Mouse (Mus musculus) embryonic facial prominence, embryonic 13.5 days (tissue): Measurements from ENCODE around the gene Plcg1. TPM values are rescaled to one million over a fixed set of nuclear protein-coding genes. Genes with fewer than 3 reads are reported as not detected.

Experiments used
- ATAC-seq: fragments of 200-750 bp; cut with Nextera tagmentation; 2 replicates; pipeline ENCODE4 v1.8.0; 2017; ENCODE audit warnings: low read depth; ENCODE audit not compliant: insufficient number of reproducible peaks, insufficient read depth, low FRiP score, low TSS enrichment
- H3K27ac ChIP-seq: fragments of 300-500 bp; sonication (generic); 2 replicates; pipeline ENCODE4 v1.5.1; 2015; ENCODE audit warnings: moderate library complexity, mild to moderate bottlenecking, inconsistent platforms
- H3K27me3 ChIP-seq: fragments of 300-500 bp; sonication (generic); 2 replicates; pipeline ENCODE4 v1.6.1; 2015; ENCODE audit warnings: mild to moderate bottlenecking, inconsistent platforms
- H3K36me3 ChIP-seq: fragments of 300-500 bp; sonication (generic); 2 replicates; pipeline ENCODE4 v1.6.1; 2015; ENCODE audit warnings: mild to moderate bottlenecking, inconsistent platforms
- H3K4me1 ChIP-seq: fragments of 300-500 bp; sonication (generic); 2 replicates; pipeline ENCODE4 v1.6.1; 2015; ENCODE audit warnings: inconsistent platforms
- H3K4me2 ChIP-seq: fragments of 300-500 bp; sonication (generic); 2 replicates; pipeline ENCODE4 v1.6.1; 2015; ENCODE audit warnings: moderate library complexity, mild to moderate bottlenecking, inconsistent platforms
- H3K4me3 ChIP-seq: fragments of 300-500 bp; sonication (generic); 2 replicates; pipeline ENCODE4 v1.5.1; 2015; ENCODE audit warnings: mild to moderate bottlenecking, inconsistent platforms
- H3K9ac ChIP-seq: fragments of 300-500 bp; sonication (generic); 2 replicates; pipeline ENCODE4 v1.6.1; 2015; ENCODE audit warnings: mild to moderate bottlenecking, inconsistent platforms
- H3K9me3 ChIP-seq: fragments of 300-500 bp; sonication (generic); 2 replicates; pipeline ENCODE4 v1.6.1; 2016; ENCODE audit warnings: inconsistent platforms
- WGBS: fragments of 180-500 bp; shearing (Covaris S2); methylation state at CpG from one replicate; pipeline ENCODE4 v1.1.7; 2015; ENCODE audit warnings: mixed read lengths; 5-methylcytosine and 5-hydroxymethylcytosine counted together
- polyA plus RNA-seq: library from polyadenylated mRNA; unstranded; fragments of >200 nt; fragmentation: Nextera tagmentation; extraction: Ambion mirVana; gene quantifications from 2 replicates; pipeline ENCODE4 v1.2.1, GENCODE M21; 2015

Gene Plcg1
- polyA plus RNA-seq, 1 experiment from 2014 or later: 64.0 TPM

GRCm38 (mm10) chr2:160760433-160761184 lies 29.5 kb downstream of the Plcg1 start:
- Histone ChIP-seq H3K4me2 (no peak overlapping the region), H3K4me1 (no peaks in the 10 kb centered on the region), H3K9ac (no peak overlapping the region), H3K36me3 (peaks cover 98% of the 10 kb centered on the region), H3K27ac (no peak overlapping the region), H3K27me3 (no peaks in the 10 kb centered on the region), H3K9me3 (no peaks in the 10 kb centered on the region), H3K4me3 (no peak overlapping the region)
- WGBS: 90% methylated on average over 9 of the region's 9 CpGs
- ATAC-seq: no peak

- Histone ChIP-seq H3K9me3 (no peaks in the 10 kb centered on the region), H3K27me3 (no peaks in the 10 kb centered on the region), H3K4me3 (no peak overlapping the region), H3K36me3 (peaks cover 72% of the 10 kb centered on the region), H3K9ac (no peak overlapping the region), H3K4me2 (no peak overlapping the region), H3K27ac (no peak overlapping the region), H3K4me1 (no peaks in the 10 kb centered on the region)
- 85% methylated on average over 3 of the region's 3 CpGs for WGBS
- no peak for ATAC-seq
Observed at GRCm38 (mm10) chr2:160763816-160764215, 32.7 kb downstream of the Plcg1 start.

DNA sequence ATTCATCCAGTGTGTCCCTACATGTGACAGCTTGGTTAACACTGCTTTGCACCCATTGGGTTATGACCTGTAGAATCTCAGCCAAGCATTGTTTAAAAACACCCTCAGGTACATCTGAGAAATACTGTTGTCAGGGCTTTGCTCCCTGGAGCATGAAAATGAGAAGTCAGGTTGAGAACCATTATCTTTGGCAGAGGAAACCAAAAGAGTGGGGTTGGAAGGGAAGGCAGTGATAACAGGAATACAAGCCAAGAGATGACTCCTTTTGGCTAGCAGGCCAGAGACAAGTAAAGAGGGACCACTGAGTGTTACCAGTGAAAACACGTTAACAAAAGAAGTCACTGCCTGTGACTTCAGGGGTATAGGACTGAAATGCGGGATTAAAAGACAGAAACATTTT lies 33.3 kb downstream of the Plcg1 start:
- Histone ChIP-seq H3K9me3 (no peaks in the 10 kb centered on the region), H3K4me2 (no peak overlapping the region), H3K27ac (no peak overlapping the region), H3K27me3 (no peaks in the 10 kb centered on the region), H3K9ac (no peak overlapping the region), H3K4me1 (no peaks in the 10 kb centered on the region), H3K36me3 (peaks cover 66% of the 10 kb centered on the region), H3K4me3 (no peak overlapping the region)
- ATAC-seq: no peak
- 90% methylated on average over 2 of the region's 2 CpGs for WGBS

DNA sequence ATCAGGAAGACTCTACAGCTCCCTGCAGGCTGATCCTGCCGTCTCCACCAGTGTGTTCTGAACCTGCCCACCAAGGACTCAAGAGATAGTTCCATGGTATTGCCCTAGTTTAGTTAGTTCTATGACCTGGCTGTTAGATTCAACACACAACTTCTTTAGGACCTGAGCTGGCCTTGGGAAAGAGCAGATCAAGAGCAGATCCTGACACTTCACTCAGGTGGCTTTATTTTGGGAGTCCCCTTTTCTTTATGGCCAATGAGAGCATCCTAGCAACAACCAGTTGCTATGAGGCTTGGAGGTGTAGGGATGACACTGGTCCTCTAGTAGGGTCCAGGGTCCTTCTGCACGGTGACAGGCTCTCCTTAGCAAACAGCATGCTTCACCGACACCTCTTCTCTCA lies 34.0 kb downstream of the Plcg1 start:
- H3K27ac ChIP-seq: no peak overlapping the region
- WGBS: 92% methylated on average over 3 of the region's 3 CpGs
- H3K4me3 ChIP-seq: no peak overlapping the region
- no peaks in the 10 kb centered on the region for H3K4me1 ChIP-seq
- no peak for ATAC-seq
- H3K27me3 ChIP-seq: no peaks in the 10 kb centered on the region
- no peak overlapping the region for H3K9ac ChIP-seq
- no peaks in the 10 kb centered on the region for H3K9me3 ChIP-seq
- H3K36me3 ChIP-seq: peaks cover 59% of the 10 kb centered on the region
- H3K4me2 ChIP-seq: no peak overlapping the region

GRCm38 (mm10) chr2:160766371-160766771 lies 35.3 kb downstream of the Plcg1 start:
- Histone ChIP-seq H3K27me3 (no peaks in the 10 kb centered on the region), H3K4me1 (no peaks in the 10 kb centered on the region), H3K4me3 (no peak overlapping the region), H3K27ac (no peak overlapping the region), H3K4me2 (no peak overlapping the region), H3K9ac (no peak overlapping the region), H3K36me3 (peaks cover 46% of the 10 kb centered on the region), H3K9me3 (no peaks in the 10 kb centered on the region)
- 77% methylated on average over 5 of the region's 5 CpGs for WGBS
- ATAC-seq: no peak

GRCm38 (mm10) chr2:160767201-160767600 lies 36.1 kb downstream of the Plcg1 start:
- Histone ChIP-seq H3K27ac (no peak overlapping the region), H3K4me2 (no peak overlapping the region), H3K4me3 (no peak overlapping the region), H3K9me3 (no peaks in the 10 kb centered on the region), H3K9ac (no peak overlapping the region), H3K27me3 (no peaks in the 10 kb centered on the region), H3K4me1 (no peaks in the 10 kb centered on the region), H3K36me3 (peaks cover 38% of the 10 kb centered on the region)
- WGBS: 95% methylated on average over 2 of the region's 2 CpGs
- no peak for ATAC-seq

DNA sequence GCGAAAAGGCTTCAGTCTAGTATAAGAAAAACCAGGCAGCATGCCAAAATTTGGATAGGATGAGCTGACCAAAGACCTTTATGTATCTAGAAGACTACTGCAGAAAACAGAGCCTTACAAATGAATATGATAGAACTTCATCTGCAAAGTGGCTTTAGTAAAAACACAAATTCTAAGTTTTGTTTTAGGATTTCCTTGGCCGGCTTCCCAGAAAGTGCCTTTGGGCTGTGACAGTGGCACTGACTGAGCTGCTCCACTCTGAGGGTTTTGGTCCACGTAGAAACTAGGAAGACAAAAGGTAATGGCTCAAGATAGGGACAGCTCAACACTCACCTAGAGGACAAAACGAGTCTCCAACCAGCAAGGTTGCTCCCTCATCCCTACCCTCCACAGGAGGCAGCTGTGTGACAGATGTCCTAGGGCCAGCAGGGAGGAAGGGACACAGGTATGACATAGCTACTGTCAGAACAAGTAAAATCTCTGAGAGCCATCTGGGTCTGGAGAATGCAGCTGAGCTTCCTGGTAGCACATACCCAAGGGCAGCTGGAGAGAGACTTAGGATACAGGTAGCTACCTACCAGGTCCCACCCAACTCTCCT lies 37.1 kb downstream of the Plcg1 start:
- no peaks in the 10 kb centered on the region for H3K9me3 ChIP-seq
- H3K4me3 ChIP-seq: no peak overlapping the region
- no peak overlapping the region for H3K4me2 ChIP-seq
- H3K27ac ChIP-seq: no peak overlapping the region
- no peaks in the 10 kb centered on the region for H3K27me3 ChIP-seq
- peaks cover 28% of the 10 kb centered on the region for H3K36me3 ChIP-seq
- ATAC-seq: no peak
- H3K4me1 ChIP-seq: no peaks in the 10 kb centered on the region
- no peak overlapping the region for H3K9ac ChIP-seq
- WGBS: 84% methylated on average over 4 of the region's 4 CpGs

DNA sequence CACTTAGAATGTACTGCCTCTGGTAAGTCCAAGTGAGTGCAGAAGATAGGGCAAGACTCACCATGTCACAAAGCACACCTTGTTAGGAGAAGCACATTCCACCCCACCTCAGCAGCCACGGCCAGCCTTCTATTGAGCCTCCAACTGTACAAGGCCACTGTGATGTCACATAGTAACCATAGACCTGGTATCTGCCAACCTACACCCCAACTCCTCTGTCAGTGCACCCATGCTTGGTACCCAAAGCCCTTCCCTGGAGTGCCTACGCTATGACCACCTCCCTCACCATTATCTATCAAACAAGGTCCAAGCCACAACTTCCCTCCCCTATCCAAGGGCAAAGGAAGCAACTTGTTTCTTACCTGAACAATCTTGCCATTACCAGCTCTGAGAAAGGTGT lies 37.9 kb downstream of the Plcg1 start:
- H3K9ac ChIP-seq: no peak overlapping the region
- H3K27me3 ChIP-seq: no peaks in the 10 kb centered on the region
- H3K36me3 ChIP-seq: peaks cover 20% of the 10 kb centered on the region
- H3K4me2 ChIP-seq: no peak overlapping the region
- H3K27ac ChIP-seq: no peak overlapping the region
- ATAC-seq: no peak
- no peaks in the 10 kb centered on the region for H3K9me3 ChIP-seq
- no peaks in the 10 kb centered on the region for H3K4me1 ChIP-seq
- 98% methylated on average over 2 of the region's 2 CpGs for WGBS
- H3K4me3 ChIP-seq: no peak overlapping the region

GRCm38 (mm10) chr2:160770409-160770808 lies 39.3 kb downstream of the Plcg1 start:
- H3K4me2 ChIP-seq: no peak overlapping the region
- ATAC-seq: no peak
- no peak overlapping the region for H3K9ac ChIP-seq
- H3K4me3 ChIP-seq: no peak overlapping the region
- no peaks in the 10 kb centered on the region for H3K9me3 ChIP-seq
- H3K4me1 ChIP-seq: no peaks in the 10 kb centered on the region
- H3K36me3 ChIP-seq: peaks cover 6% of the 10 kb centered on the region
- H3K27me3 ChIP-seq: no peaks in the 10 kb centered on the region
- no peak overlapping the region for H3K27ac ChIP-seq

DNA sequence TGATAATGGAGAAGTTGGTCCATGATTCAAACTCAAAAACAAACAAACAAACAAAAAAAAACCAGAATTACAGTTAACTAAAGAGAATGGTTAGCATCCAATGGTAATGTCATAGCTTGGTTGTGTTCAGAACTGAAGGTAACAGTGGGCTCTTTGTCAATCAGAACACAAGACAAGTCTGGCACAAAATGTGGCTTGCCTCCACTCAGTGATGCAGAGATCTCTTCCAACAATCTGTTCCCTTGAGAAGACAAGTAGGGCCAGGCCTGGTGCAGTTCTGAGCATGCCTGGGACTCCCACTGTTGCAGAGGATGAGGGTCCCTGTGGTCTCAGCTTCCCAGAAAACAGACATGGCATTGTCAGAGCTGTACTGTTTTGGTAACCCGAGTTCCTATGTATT lies 39.8 kb downstream of the Plcg1 start:
- Histone ChIP-seq H3K4me1 (no peaks in the 10 kb centered on the region), H3K4me2 (no peak overlapping the region), H3K27ac (no peak overlapping the region), H3K27me3 (no peaks in the 10 kb centered on the region), H3K36me3 (peaks cover 6% of the 10 kb centered on the region), H3K9ac (no peak overlapping the region), H3K9me3 (no peaks in the 10 kb centered on the region), H3K4me3 (no peak overlapping the region)
- no peak for ATAC-seq
- 75% methylated on average over 1 of the region's 1 CpGs for WGBS

DNA sequence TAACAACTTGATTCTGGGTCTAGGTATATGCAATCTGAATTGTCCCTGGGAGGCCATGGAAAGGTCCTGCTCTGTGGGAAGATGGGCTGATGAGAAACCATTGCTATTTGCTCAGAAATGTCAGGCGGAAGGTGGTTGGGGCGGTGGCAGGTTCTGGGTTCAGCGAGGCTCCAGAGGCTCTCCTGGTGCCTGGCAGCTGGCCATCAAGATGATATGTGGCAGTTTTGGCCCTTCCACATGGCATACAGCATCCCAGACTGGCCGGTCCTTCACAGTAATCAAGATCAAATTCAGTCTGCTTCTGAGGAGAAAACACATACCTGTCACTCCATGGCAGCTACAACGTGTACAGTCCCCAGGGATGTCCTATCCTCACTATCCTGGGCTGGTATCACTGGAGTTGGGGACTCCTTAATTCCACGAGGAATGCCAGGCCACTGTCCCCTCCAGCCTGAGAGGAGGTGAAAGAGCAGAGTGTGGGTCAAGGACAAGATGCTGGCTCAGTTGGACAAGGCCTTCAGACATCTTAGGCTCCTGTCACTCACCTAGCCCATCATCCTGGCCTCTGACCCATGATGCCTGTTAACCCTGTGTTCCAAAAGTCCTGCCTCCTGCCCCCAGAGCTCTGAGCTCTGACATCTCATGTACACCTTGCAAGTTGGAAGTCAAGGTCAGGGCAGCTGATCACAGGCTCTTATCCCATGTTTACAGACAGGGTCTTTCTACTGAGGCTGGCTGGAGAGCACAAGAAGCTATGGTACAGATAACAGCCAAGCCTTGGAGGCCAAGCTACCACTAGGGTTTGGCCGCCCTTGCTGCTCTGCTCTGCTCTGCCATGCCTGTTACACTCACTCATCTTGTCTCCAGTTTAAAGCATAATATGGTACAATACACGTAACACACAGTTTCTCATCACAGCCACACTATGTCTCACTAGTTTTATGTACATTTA lies 40.5 kb downstream of the Plcg1 start:
- H3K4me2 ChIP-seq: no peak overlapping the region
- no peak for ATAC-seq
- no peaks in the 10 kb centered on the region for H3K9me3 ChIP-seq
- H3K36me3 ChIP-seq: peaks cover 6% of the 10 kb centered on the region
- no peak overlapping the region for H3K27ac ChIP-seq
- H3K4me3 ChIP-seq: no peak overlapping the region
- H3K4me1 ChIP-seq: no peaks in the 10 kb centered on the region
- 87% methylated on average over 8 of the region's 8 CpGs for WGBS
- H3K9ac ChIP-seq: no peak overlapping the region
- H3K27me3 ChIP-seq: no peaks in the 10 kb centered on the region
